Mouse (Mus musculus) forebrain, embryonic 13.5 days (tissue): ENCODE data around the gene Adap1. TPM values are rescaled to one million over a fixed set of nuclear protein-coding genes. Genes with fewer than 3 reads are reported as not detected.

ENCODE experiments used
- ATAC-seq: fragments of 200-750 bp; cut with Nextera tagmentation; 2 replicates; pipeline ENCODE4 v1.8.0; 2017
- H3K27ac ChIP-seq: fragments of 300-500 bp; sonication (generic); 2 replicates; pipeline ENCODE4 v1.5.1; 2015; ENCODE audit warnings: inconsistent platforms, mild to moderate bottlenecking, moderate library complexity
- H3K27me3 ChIP-seq: fragments of 300-500 bp; sonication (generic); 2 replicates; pipeline ENCODE4 v1.6.1; 2015; ENCODE audit warnings: mild to moderate bottlenecking, inconsistent platforms
- H3K36me3 ChIP-seq: fragments of 300-500 bp; sonication (generic); 2 replicates; pipeline ENCODE4 v1.6.1; 2015; ENCODE audit warnings: mild to moderate bottlenecking, inconsistent platforms; ENCODE audit not compliant: poor library complexity, severe bottlenecking
- H3K4me1 ChIP-seq: fragments of 300-500 bp; sonication (generic); 2 replicates; pipeline ENCODE4 v1.6.1; 2015; ENCODE audit warnings: inconsistent platforms
- H3K4me2 ChIP-seq: fragments of 300-500 bp; sonication (generic); 2 replicates; pipeline ENCODE4 v1.6.1; 2015; ENCODE audit warnings: inconsistent platforms, mild to moderate bottlenecking, moderate library complexity
- H3K4me3 ChIP-seq: fragments of 300-500 bp; sonication (generic); 2 replicates; pipeline ENCODE4 v1.5.1; 2015; ENCODE audit warnings: mild to moderate bottlenecking, inconsistent platforms
- H3K9ac ChIP-seq: fragments of 300-500 bp; sonication (generic); 2 replicates; pipeline ENCODE4 v1.6.1; 2015; ENCODE audit warnings: mild to moderate bottlenecking, inconsistent platforms
- H3K9me3 ChIP-seq: fragments of 300-500 bp; sonication (generic); replicated peaks from 2 replicates; pipeline ENCODE4 v1.6.1; 2016; ENCODE audit warnings: inconsistent platforms
- WGBS: fragments of 180-500 bp; shearing (Covaris S2); methylation state at CpG from one replicate; pipeline ENCODE4 v1.1.7; 2015; 5-methylcytosine and 5-hydroxymethylcytosine counted together
- microRNA counts: library from miRNA; unstranded; fragments of <30 nt; microRNA quantifications from one replicate; lab custom pipeline; 2016
- microRNA-seq: library from miRNA; unstranded; fragments of <30 nt; microRNA quantifications from one replicate; pipeline ENCODE4, GENCODE M21; 2016
- polyA plus RNA-seq: library from polyadenylated mRNA; unstranded; fragments of >200 nt; fragmentation: Nextera tagmentation; extraction: Ambion mirVana; gene quantifications from 2 replicates; pipeline ENCODE4 v1.2.1, GENCODE M21; 2015

Gene Adap1
- polyA plus RNA-seq, 1 experiment from 2014 or later, result 3.8 TPM

DNA sequence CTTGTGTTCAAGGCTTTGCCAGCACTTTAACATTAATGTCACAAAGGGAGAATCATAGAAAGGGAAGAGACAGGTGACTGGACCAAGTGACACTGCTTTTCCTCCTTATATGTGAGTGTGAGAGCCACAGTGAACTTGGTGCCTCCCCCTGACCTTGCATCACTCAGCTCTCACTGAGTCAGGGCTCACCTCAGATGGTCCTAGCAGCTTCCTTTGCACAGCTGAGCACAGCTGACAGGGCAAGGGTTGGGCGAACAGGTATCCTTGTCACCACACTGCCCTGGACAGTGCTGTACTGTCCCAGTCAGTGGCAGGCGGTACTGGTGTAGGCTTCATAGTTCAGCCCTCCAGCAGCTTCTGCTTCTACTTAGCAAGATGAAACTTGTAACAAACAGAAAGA lies 97.8 kb downstream of the Adap1 start:
- H3K36me3 ChIP-seq, result peaks cover 87% of the 10 kb centered on the region
- no peak overlapping the region for H3K4me2 ChIP-seq
- H3K4me3 ChIP-seq, result no peak overlapping the region
- no peaks in the 10 kb centered on the region for H3K9me3 ChIP-seq
- no peaks in the 10 kb centered on the region for H3K4me1 ChIP-seq
- WGBS, result 95% methylated on average over 2 of the region's 2 CpGs
- no peak for ATAC-seq
- no peak overlapping the region for H3K27ac ChIP-seq
- no peaks in the 10 kb centered on the region for H3K27me3 ChIP-seq
- no peak overlapping the region for H3K9ac ChIP-seq

DNA sequence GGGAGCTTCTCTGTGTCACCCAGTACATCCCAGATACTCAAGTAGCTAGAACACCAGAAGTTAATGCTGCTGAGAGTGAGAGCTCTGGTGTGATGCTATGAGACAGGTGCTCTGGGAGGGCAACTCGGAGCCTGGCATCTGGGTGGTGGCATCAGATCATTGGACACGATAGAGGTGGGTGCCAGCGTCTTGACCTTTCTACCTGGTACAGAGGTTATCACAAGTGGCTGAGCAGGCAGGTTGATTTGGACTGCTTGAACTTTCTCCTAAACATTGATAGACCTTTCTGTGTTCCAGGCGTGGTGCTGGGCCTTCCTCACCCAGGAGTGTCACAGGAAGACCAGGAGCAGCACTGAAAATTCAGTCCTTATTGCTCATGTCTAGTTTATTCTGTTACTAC lies 98.2 kb downstream of the Adap1 start:
- Histone ChIP-seq H3K4me2 (no peak overlapping the region), H3K9me3 (no peaks in the 10 kb centered on the region), H3K9ac (no peak overlapping the region), H3K4me1 (no peaks in the 10 kb centered on the region), H3K4me3 (no peak overlapping the region), H3K36me3 (peaks cover 86% of the 10 kb centered on the region), H3K27me3 (no peaks in the 10 kb centered on the region), H3K27ac (no peak overlapping the region)
- WGBS, result 86% methylated on average over 4 of the region's 4 CpGs
- no peak for ATAC-seq

DNA sequence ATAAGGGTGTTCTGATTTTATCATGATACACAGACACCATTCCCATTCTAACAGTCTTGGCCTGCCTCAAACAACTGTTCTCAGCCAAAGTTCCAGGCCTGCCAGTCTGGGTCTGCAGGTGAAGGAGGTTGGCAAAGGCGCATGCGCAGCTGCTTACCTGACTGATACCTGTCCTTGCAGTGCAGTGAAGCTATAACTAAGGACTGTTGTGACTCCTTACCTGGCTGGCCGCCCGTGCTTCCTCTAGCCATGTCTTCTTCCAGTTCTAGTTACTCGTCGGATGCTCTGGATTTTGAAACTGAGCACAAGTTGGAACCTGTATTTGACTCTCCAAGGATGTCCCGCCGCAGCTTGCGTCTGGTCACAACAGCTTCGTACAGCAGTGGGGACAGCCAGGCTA lies 102.1 kb downstream of the Adap1 start:
- Histone ChIP-seq H3K27ac (no peak overlapping the region), H3K4me1 (no peaks in the 10 kb centered on the region), H3K36me3 (peaks cover 73% of the 10 kb centered on the region), H3K27me3 (no peaks in the 10 kb centered on the region), H3K4me2 (no peak overlapping the region), H3K9me3 (no peaks in the 10 kb centered on the region), H3K9ac (no peak overlapping the region), H3K4me3 (no peak overlapping the region)
- ATAC-seq, result no peak
- 94% methylated on average over 10 of the region's 10 CpGs for WGBS

MicroRNA genes within 50 kb of the gene (microRNA counts, 519-probe panel; counts per million panel counts)
- microRNA mmu-miR-339-3p (lab: Ali Mortazavi, UCI), result 177 counts per million, percentile 53 among the panel's probes with 10 or more counts
- microRNA mmu-miR-339-5p (lab: Ali Mortazavi, UCI), result 177 counts per million, percentile 53 among the panel's probes with 10 or more counts

Small RNA genes lying within 50 kb of the gene (microRNA-seq; reads per million reads assigned to microRNA genes)
- 333 reads per million, percentile 67 among the genes with 10 or more reads in this experiment for gene Mir339

Other genes starting within 250 kb of the Adap1 start
- gene Prkar1b, start 175.6 kb downstream of the Adap1 start, polyA plus RNA-seq, result 63.4 and 87.2 TPM in 2 replicates
- gene Dnaaf5, start 175.4 kb downstream of the Adap1 start, polyA plus RNA-seq, result 3.1 and 3.4 TPM in 2 replicates
- gene Sun1, start 125.0 kb downstream of the Adap1 start, polyA plus RNA-seq, result 43.9 and 50.2 TPM in 2 replicates
- gene Get4, start 73.3 kb downstream of the Adap1 start, polyA plus RNA-seq, result 122 and 137 TPM in 2 replicates
- 111 and 117 TPM in 2 replicates for gene Cox19, start 25.8 kb upstream of the Adap1 start, polyA plus RNA-seq
- not detected in 2 replicates for gene Cyp2w1, start 27.0 kb upstream of the Adap1 start, polyA plus RNA-seq
- 0.93 and 0.97 TPM in 2 replicates for gene Gpr146, start 52.1 kb upstream of the Adap1 start, polyA plus RNA-seq
- 0.11 and 0.18 TPM in 2 replicates for gene C130050O18Rik, start 79.7 kb upstream of the Adap1 start, polyA plus RNA-seq
- gene Gper1, start 97.5 kb upstream of the Adap1 start, polyA plus RNA-seq, result 5.3 and 5.9 TPM in 2 replicates
- 26.8 and 29.0 TPM in 2 replicates for gene 3110082I17Rik, start 134.9 kb upstream of the Adap1 start, polyA plus RNA-seq
- 8.9 and 9.5 TPM in 2 replicates for gene Zfand2a, start 158.9 kb upstream of the Adap1 start, polyA plus RNA-seq
- 8.5 and 18.1 TPM in 2 replicates for gene Uncx, start 217.9 kb upstream of the Adap1 start, polyA plus RNA-seq